Mouse (Mus musculus): ENCODE data around the gene Itga1. TPM values are rescaled to one million over a fixed set of nuclear protein-coding genes. Genes with fewer than 3 reads are reported as not detected.

The Itga1 gene
- polyA plus RNA-seq, 1 experiment from 2014 or later = 8.2 TPM

- no peak overlapping the region for H3K4me2 ChIP-seq (ENCODE audit: low read length)
- H3K4me3 ChIP-seq (replicated peaks; ENCODE audit: low read depth, low read length) = no peak overlapping the region
- no peaks in the 10 kb centered on the region for H3K27me3 ChIP-seq (ENCODE audit: control insufficient read depth, insufficient read depth, low read length)
- no peak overlapping the region for H3K9ac ChIP-seq (replicated peaks; ENCODE audit: low read length)
- no peaks in the 10 kb centered on the region for H3K36me3 ChIP-seq (ENCODE audit: control insufficient read depth, insufficient read depth, low read length)
- H3K27ac ChIP-seq (replicated peaks; ENCODE audit: low read depth, low read length) = no peak overlapping the region
- ATAC-seq (ENCODE audit: low FRiP score, low TSS enrichment) (no peak), DNase-seq (no peak)
- no peaks in the 10 kb centered on the region for H3K4me1 ChIP-seq (ENCODE audit: control insufficient read depth, insufficient read depth, low read length)
- H3K9me3 ChIP-seq (ENCODE audit: control insufficient read depth, low read length) = no peaks in the 10 kb centered on the region
- WGBS = 65% methylated on average over 7 of the region's 7 CpGs
Measured at GRCm38 (mm10) chr13:115052568-115052967, 49.2 kb downstream of the Itga1 start.

DNA sequence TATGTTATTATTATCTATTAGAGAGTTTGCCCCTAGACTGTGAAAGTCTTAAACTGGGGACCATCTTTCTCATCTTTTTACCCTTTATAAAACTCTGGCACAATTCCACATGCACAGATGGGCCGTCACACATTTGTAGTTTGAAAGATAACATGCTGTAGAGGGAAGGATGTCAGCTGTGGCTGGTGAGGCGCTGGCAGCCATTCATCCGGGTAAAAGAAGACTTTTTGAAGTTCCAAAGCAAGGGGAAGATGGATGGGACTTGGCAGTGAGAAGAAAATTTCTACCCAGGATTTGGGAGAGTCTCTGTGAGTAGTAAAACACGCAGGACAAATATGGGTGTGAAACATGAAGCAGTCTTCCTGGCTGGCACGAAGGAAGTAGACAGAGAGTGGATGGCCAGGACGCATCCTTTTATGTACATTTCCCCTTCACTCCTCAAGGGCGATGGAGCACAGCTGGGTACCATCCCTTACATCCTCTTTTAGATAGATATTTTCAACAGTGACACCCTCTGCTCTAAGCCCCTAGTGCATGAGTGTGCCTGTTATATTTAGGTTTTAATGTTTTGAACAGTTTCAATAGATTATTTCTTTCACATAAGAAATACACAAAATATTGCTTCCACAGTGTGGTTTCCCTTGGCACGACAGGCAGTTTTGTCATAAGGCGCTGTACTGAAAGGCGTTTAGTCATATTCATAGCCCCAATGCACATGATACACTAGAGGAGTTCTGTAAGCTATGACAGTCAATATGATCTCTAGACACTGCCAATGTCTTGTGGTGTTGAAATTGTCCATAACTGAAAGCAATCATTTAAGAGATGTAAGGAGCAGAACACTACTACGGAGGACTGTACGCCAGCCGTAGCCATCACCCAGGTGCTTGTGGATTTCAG, 50.9 kb downstream of the Itga1 start:
- ATAC-seq (ENCODE audit: low FRiP score, low TSS enrichment) = no peak
- Histone ChIP-seq H3K27me3 (ENCODE audit: control insufficient read depth, insufficient read depth, low read length) (no peaks in the 10 kb centered on the region), H3K27ac (replicated peaks; ENCODE audit: low read depth, low read length) (no peak overlapping the region), H3K9me3 (ENCODE audit: control insufficient read depth, low read length) (no peaks in the 10 kb centered on the region), H3K9ac (replicated peaks; ENCODE audit: low read length) (no peak overlapping the region), H3K4me2 (ENCODE audit: low read length) (no peak overlapping the region), H3K4me1 (ENCODE audit: control insufficient read depth, insufficient read depth, low read length) (no peaks in the 10 kb centered on the region), H3K36me3 (ENCODE audit: control insufficient read depth, insufficient read depth, low read length) (no peaks in the 10 kb centered on the region), H3K4me3 (replicated peaks; ENCODE audit: low read depth, low read length) (no peak overlapping the region)
- WGBS = 88% methylated on average over 13 of the region's 13 CpGs
- DNase-seq = no peak

DNA sequence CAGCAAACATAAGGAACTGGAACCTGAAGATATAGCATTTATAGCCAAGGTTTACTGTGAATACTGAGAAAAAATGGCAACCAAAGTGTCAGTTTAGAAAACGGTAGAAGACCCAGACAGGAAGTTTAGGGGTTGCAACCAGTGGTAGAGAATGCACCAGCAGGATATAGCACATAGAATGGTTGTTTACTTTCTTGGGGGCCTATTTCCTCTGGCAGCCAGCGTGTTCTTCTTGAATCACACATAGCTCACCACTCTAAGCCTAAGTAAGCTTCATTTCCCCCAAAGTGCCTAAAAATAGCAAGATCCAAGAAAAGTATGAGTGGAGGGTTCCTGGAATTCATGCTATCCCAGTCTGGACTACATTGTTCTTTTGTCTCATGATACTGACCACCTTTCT, 59.1 kb downstream of the Itga1 start:
- DNase-seq = no peak
- H3K27me3 ChIP-seq (ENCODE audit: control insufficient read depth, insufficient read depth, low read length) = no peaks in the 10 kb centered on the region
- no peak overlapping the region for H3K4me3 ChIP-seq (replicated peaks; ENCODE audit: low read depth, low read length)
- H3K9me3 ChIP-seq (ENCODE audit: control insufficient read depth, low read length) = no peaks in the 10 kb centered on the region
- no peak for ATAC-seq (ENCODE audit: low FRiP score, low TSS enrichment)
- no peak overlapping the region for H3K9ac ChIP-seq (replicated peaks; ENCODE audit: low read length)
- H3K4me1 ChIP-seq (ENCODE audit: control insufficient read depth, insufficient read depth, low read length) = no peaks in the 10 kb centered on the region
- H3K4me2 ChIP-seq (ENCODE audit: low read length) = no peak overlapping the region
- WGBS = 82% methylated on average over 2 of the region's 2 CpGs
- H3K27ac ChIP-seq (replicated peaks; ENCODE audit: low read depth, low read length) = no peak overlapping the region
- H3K36me3 ChIP-seq (ENCODE audit: control insufficient read depth, insufficient read depth, low read length) = no peaks in the 10 kb centered on the region

DNA sequence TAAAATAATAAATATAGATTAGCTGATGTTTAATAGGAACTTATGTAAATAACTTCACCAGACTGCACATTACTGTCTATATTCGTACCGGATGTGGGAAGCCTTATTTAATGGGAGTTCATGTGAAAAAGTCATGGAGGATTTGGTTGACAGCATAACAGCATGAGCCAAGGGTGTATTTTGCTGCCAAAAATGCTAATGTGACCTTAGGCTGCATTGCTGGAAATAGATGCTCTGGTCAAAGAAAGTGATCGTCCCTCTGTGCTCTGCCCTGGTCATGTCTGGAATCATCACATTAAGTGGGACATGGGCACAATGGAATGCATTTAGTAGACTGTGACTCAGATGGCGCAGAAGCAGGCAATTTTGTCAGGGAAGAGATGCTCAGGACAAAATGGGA, 64.5 kb downstream of the Itga1 start:
- DNase-seq = no peak
- no peak overlapping the region for H3K27ac ChIP-seq (replicated peaks; ENCODE audit: low read depth, low read length)
- H3K36me3 ChIP-seq (ENCODE audit: control insufficient read depth, insufficient read depth, low read length) = no peaks in the 10 kb centered on the region
- H3K4me3 ChIP-seq (replicated peaks; ENCODE audit: low read depth, low read length) = no peak overlapping the region
- 70% methylated on average over 4 of the region's 4 CpGs for WGBS
- H3K9ac ChIP-seq (replicated peaks; ENCODE audit: low read length) = no peak overlapping the region
- ATAC-seq (ENCODE audit: low FRiP score, low TSS enrichment) = no peak
- no peaks in the 10 kb centered on the region for H3K27me3 ChIP-seq (ENCODE audit: control insufficient read depth, insufficient read depth, low read length)
- H3K4me1 ChIP-seq (ENCODE audit: control insufficient read depth, insufficient read depth, low read length) = no peaks in the 10 kb centered on the region
- H3K9me3 ChIP-seq (ENCODE audit: control insufficient read depth, low read length) = no peaks in the 10 kb centered on the region
- no peak overlapping the region for H3K4me2 ChIP-seq (ENCODE audit: low read length)

DNA sequence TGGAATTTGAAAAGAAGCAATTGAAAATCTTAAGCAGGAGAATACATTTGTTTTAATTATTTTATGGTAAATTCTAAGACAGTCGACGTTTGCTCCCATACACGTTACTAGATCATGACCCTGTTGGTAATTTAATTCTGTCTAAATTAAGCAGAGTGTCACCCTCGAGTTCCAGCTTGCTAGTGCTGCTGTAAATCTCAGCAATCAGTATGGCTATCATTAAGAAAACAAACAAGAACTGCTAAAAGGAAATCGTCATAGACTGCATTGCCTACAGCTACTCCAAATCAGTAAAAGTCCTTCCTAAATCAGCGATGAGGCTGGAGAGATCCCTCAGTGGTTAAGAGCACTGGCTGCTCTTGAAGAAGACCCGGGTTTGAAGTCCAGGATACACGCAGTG, 66.4 kb downstream of the Itga1 start:
- Histone ChIP-seq H3K4me3 (replicated peaks; ENCODE audit: low read depth, low read length) (no peak overlapping the region), H3K9ac (replicated peaks; ENCODE audit: low read length) (no peak overlapping the region), H3K27me3 (ENCODE audit: control insufficient read depth, insufficient read depth, low read length) (no peaks in the 10 kb centered on the region), H3K4me2 (ENCODE audit: low read length) (no peak overlapping the region), H3K27ac (replicated peaks; ENCODE audit: low read depth, low read length) (no peak overlapping the region), H3K36me3 (ENCODE audit: control insufficient read depth, insufficient read depth, low read length) (no peaks in the 10 kb centered on the region), H3K9me3 (ENCODE audit: control insufficient read depth, low read length) (no peaks in the 10 kb centered on the region), H3K4me1 (ENCODE audit: control insufficient read depth, insufficient read depth, low read length) (no peaks in the 10 kb centered on the region)
- no peak for ATAC-seq (ENCODE audit: low FRiP score, low TSS enrichment)
- no peak for DNase-seq
- WGBS = 89% methylated on average over 8 of the region's 8 CpGs

- Histone ChIP-seq H3K4me1 (ENCODE audit: control insufficient read depth, insufficient read depth, low read length) (no peaks in the 10 kb centered on the region), H3K4me2 (ENCODE audit: low read length) (no peak overlapping the region), H3K27ac (replicated peaks; ENCODE audit: low read depth, low read length) (no peak overlapping the region), H3K9ac (replicated peaks; ENCODE audit: low read length) (no peak overlapping the region), H3K9me3 (ENCODE audit: control insufficient read depth, low read length) (no peaks in the 10 kb centered on the region), H3K36me3 (ENCODE audit: control insufficient read depth, insufficient read depth, low read length) (no peaks in the 10 kb centered on the region), H3K4me3 (replicated peaks; ENCODE audit: low read depth, low read length) (no peak overlapping the region), H3K27me3 (ENCODE audit: control insufficient read depth, insufficient read depth, low read length) (no peaks in the 10 kb centered on the region)
- no peak for ATAC-seq (ENCODE audit: low FRiP score, low TSS enrichment)
- no peak for DNase-seq
- WGBS = 79% methylated on average over 2 of the region's 2 CpGs
Measured at GRCm38 (mm10) chr13:115033135-115033534, 68.6 kb downstream of the Itga1 start.

- Histone ChIP-seq H3K36me3 (ENCODE audit: control insufficient read depth, insufficient read depth, low read length) (no peaks in the 10 kb centered on the region), H3K4me3 (replicated peaks; ENCODE audit: low read depth, low read length) (no peak overlapping the region), H3K27ac (replicated peaks; ENCODE audit: low read depth, low read length) (no peak overlapping the region), H3K4me2 (ENCODE audit: low read length) (no peak overlapping the region), H3K27me3 (ENCODE audit: control insufficient read depth, insufficient read depth, low read length) (no peaks in the 10 kb centered on the region), H3K4me1 (ENCODE audit: control insufficient read depth, insufficient read depth, low read length) (no peaks in the 10 kb centered on the region), H3K9ac (replicated peaks; ENCODE audit: low read length) (no peak overlapping the region), H3K9me3 (ENCODE audit: control insufficient read depth, low read length) (no peaks in the 10 kb centered on the region)
- DNase-seq (no peak), ATAC-seq (ENCODE audit: low FRiP score, low TSS enrichment) (no peak)
- 89% methylated on average over 17 of the region's 17 CpGs for WGBS
Measured at GRCm38 (mm10) chr13:115031177-115032000, 70.4 kb downstream of the Itga1 start.

- Histone ChIP-seq H3K36me3 (ENCODE audit: control insufficient read depth, insufficient read depth, low read length) (no peaks in the 10 kb centered on the region), H3K4me1 (ENCODE audit: control insufficient read depth, insufficient read depth, low read length) (no peaks in the 10 kb centered on the region), H3K9me3 (ENCODE audit: control insufficient read depth, low read length) (no peaks in the 10 kb centered on the region), H3K9ac (replicated peaks; ENCODE audit: low read length) (no peak overlapping the region), H3K4me2 (ENCODE audit: low read length) (no peak overlapping the region), H3K4me3 (replicated peaks; ENCODE audit: low read depth, low read length) (no peak overlapping the region), H3K27ac (replicated peaks; ENCODE audit: low read depth, low read length) (no peak overlapping the region), H3K27me3 (ENCODE audit: control insufficient read depth, insufficient read depth, low read length) (no peaks in the 10 kb centered on the region)
- DNase-seq (no peak), ATAC-seq (ENCODE audit: low FRiP score, low TSS enrichment) (no peak)
- 86% methylated on average over 3 of the region's 3 CpGs for WGBS
Measured at GRCm38 (mm10) chr13:115025394-115025793, 76.4 kb downstream of the Itga1 start.

Data from midbrain, embryonic 14.5 days (tissue).